Mouse (Mus musculus) lung, postnatal 0 days (tissue): ENCODE results near the gene Irx2.

Experiments
- CTCF ChIP-seq: IDR thresholded peaks from 2 replicates; pipeline ENCODE4 v1.5.1; 2016; ENCODE audit warnings: antibody characterized with exemption, mild to moderate bottlenecking
- EP300 ChIP-seq: IDR thresholded peaks from 2 replicates; pipeline ENCODE4 v1.6.1; 2016; ENCODE audit warnings: antibody characterized with exemption, mild to moderate bottlenecking, control low read depth

DNA sequence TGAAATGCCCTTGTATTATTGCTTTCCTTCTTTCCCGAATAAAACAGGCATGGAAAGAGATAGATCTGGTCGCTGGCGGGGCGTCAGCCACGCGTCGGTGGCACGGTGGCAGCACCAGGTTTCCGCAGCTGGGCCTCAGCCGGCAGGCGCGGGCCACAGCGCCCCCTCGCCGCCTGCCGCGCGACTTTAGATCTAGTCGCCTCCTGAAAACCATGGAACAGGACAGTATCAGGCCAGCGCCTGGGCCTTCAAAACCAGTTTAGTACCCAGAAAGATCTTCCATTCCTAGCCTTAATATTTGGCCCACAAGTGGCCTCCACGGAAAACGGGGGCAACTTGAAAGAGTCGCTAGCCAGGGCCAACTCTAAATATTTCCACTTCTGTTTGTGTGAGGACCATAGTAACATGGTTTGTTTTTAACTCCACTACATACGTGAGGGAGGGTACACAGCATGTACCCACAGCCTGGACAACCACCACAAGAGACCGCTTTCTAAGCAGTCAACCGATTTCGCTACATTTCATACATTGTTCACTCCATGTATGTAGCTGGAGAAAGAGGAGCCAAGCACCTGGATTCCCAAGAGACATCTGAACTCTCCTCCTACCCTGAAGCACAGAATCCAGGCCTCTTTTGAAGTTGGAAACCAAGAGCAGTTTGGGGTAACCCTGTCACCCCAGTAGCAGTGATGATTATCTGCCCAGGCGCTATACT lies 3.2 kb upstream of the Irx2 start:
- TF ChIP-seq EP300: no peak
- peak; percentile 64 for TF ChIP-seq CTCF
